Mouse (Mus musculus) lung, adult 2 months (tissue): ENCODE data around the gene Aar2.

ENCODE experiments used
- CTCF ChIP-seq: fragments of 200-500 bp; IDR thresholded peaks from 2 replicates; pipeline ENCODE4 v1.5.1; 2011; ENCODE audit warnings: mild to moderate bottlenecking, low read length, control low read depth; ENCODE audit not compliant: insufficient read depth
- POLR2A ChIP-seq: fragments of 200-500 bp; IDR thresholded peaks from 2 replicates; pipeline ENCODE4 v1.6.1; 2011; ENCODE audit warnings: low read depth, mild to moderate bottlenecking, control low read depth, low read length, borderline replicate concordance; ENCODE audit errors: extremely low read depth

DNA sequence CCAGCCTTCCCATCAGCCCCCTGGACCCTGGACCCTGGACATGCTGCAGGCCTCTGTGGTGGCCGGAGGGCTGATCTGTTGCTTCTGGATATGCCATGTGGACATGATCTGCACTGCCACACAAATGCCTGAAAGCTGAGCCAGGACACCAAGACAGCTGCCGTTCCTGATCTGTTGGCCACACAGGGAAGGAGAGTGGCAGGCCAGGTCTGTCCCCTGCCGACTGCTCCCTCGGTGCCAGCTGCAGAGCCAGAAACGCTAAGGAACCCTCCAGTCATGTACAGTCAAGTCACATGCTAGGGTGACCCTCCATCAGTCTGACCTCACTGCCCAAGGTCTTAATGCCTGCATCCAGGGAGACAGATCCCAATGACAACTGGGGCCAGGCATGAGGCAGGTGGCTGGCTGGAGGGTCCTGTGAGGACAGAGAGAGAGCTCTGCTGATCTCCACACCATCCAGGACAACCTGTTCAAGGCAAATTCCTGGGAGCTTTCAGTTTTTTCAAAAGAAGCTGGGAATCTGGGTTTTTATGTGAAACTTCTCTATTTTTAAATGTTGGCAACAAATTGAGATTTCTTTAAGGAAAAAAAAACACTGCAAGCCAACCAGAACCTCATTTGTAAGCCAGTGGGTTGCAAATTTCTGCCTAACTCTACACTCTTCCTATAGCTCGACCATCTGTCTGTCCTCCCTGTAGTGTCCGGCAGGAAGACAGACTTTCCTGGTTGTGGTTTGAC, 29.6 kb downstream of the Aar2 start:
- no peak for TF ChIP-seq POLR2A
- TF ChIP-seq CTCF, result no peak
